Mouse (Mus musculus) ES-Bruce4 (cell line): Measurements from ENCODE around the gene Acacb. TPM values are rescaled to one million over a fixed set of nuclear protein-coding genes. Genes with fewer than 3 reads are reported as not detected.

Source experiments
- H3K27ac ChIP-seq: 2 replicates; pipeline ENCODE4 v1.5.1; 2012; ENCODE audit warnings: low read length, inconsistent platforms; ENCODE audit not compliant: insufficient read depth
- H3K27me3 ChIP-seq: 2 replicates; pipeline ENCODE4 v1.6.1; 2012; ENCODE audit warnings: mild to moderate bottlenecking, low read length, inconsistent platforms; ENCODE audit not compliant: control insufficient read depth, poor library complexity, insufficient read depth, severe bottlenecking
- H3K36me3 ChIP-seq: 2 replicates; pipeline ENCODE4 v1.6.1; 2012; ENCODE audit warnings: inconsistent platforms, mild to moderate bottlenecking, low read length, moderate library complexity; ENCODE audit not compliant: control insufficient read depth, poor library complexity, insufficient read depth, severe bottlenecking
- H3K4me1 ChIP-seq: one replicate; pipeline ENCODE4 v1.8.1; 2011; ENCODE audit warnings: low read length; ENCODE audit not compliant: control insufficient read depth, insufficient read depth
- H3K4me3 ChIP-seq: 2 replicates; pipeline ENCODE4 v1.5.1; 2011; ENCODE audit warnings: low read depth, mild to moderate bottlenecking, low read length
- H3K9ac ChIP-seq: 2 replicates; pipeline ENCODE4 v1.6.1; 2012; ENCODE audit warnings: low read depth, mild to moderate bottlenecking, inconsistent platforms; ENCODE audit not compliant: poor library complexity, severe bottlenecking
- H3K9me3 ChIP-seq: replicated peaks from 2 replicates; pipeline ENCODE4 v1.6.1; 2012; ENCODE audit warnings: mild to moderate bottlenecking, low read length, inconsistent platforms; ENCODE audit not compliant: control insufficient read depth, poor library complexity, insufficient read depth, severe bottlenecking
- CTCF ChIP-seq: IDR thresholded peaks from one replicate; pipeline ENCODE4 v1.8.1; 2011; ENCODE audit warnings: low read depth, low read length
- EP300 ChIP-seq: IDR thresholded peaks from 2 replicates; pipeline ENCODE4 v1.6.1; 2011; ENCODE audit warnings: low read depth, low read length; ENCODE audit not compliant: insufficient read depth
- POLR2A ChIP-seq: IDR thresholded peaks from one replicate; pipeline ENCODE4 v1.8.1; 2011; ENCODE audit warnings: low read length; ENCODE audit not compliant: insufficient read depth
- polyA plus RNA-seq: library from polyadenylated mRNA; stranded (reverse); fragments of >200 nt; gene quantifications from 2 replicates; pipeline ENCODE4 v1.2.4, GENCODE M21; 2011; ENCODE audit warnings: low read depth; ENCODE audit not compliant: missing spikeins, insufficient read depth, insufficient read length

Acacb gene
- polyA plus RNA-seq, 1 experiment = 9.3 TPM

DNA sequence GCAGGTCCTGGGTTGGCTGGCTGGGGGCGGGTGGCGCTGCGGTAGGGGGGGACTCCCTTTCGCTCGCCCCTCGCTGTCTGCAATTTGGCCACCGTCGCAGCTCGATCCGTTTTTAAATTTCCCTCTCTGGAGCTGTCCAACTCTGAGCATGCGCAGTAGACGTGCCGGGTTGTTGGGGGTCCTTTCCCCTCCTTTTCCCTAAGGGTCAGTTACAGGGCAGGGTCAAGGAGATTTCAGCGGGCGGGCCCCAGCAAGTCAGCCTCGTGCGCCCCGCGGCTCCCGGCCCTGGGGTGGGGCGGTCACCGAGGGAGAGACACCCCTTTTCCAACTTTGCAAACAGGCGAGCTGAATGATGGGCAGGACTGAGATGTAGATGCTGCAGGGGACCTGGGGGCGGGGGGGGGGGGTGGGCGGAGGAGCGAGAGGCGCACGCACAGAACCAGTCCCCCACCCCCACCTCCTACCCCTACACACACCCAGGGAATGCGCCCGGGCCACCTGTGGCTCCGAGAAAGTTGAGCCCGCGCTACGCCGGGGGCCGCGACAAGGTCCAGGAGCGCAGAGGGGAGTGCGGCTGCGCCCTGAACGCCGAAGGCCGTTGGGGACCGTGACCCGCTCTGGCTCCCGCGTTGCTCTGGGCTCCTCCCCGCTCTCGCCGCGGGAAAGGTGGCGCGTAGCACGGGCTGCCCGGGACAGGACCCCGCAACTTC, 127.5 kb downstream of the Acacb start, which contains the start of gene Foxn4:
Gene Foxn4 (minus strand): TSS at position 115 of the 710 bp plus-strand sequence.
- no peaks in the 10 kb centered on the region for H3K9me3 ChIP-seq
- no peaks in the 10 kb centered on the region for H3K36me3 ChIP-seq
- H3K4me3 ChIP-seq = peak within 1 kb of the TSS; percentile 48
- TF ChIP-seq EP300 (0 out of 2 replicates have a peak, but pooled peaks have one; percentile 6), CTCF (no peak)
- H3K27me3 ChIP-seq = peaks cover 2% of the 10 kb centered on the region
- peak within 1 kb of the TSS; percentile 45 for H3K9ac ChIP-seq
- H3K4me1 ChIP-seq = peaks cover 3% of the 10 kb centered on the region
- no peak within 1 kb of the TSS for H3K27ac ChIP-seq

DNA sequence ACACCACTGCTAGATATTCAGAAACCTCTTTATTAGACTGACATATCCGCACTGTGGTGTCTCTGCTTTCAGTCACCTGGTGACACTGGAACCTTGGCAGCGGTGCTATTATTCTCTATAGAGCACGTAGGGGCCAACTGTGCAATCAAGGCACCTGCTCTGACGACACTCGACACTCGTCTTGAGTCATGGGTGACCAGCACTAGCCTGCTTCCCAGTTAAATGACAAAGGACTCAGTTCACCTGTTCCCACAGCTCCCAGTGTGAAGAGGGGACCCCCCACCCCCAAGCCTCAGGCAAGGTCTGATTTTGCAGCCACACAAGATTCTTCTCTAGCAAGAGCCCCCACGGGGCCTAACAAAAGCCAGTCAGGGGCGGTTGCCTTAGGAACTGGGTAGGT, 129.0 kb downstream of the Acacb start:
- H3K36me3 ChIP-seq = no peaks in the 10 kb centered on the region
- H3K9ac ChIP-seq = no peak overlapping the region
- no peak overlapping the region for H3K4me3 ChIP-seq
- peaks cover 3% of the 10 kb centered on the region for H3K4me1 ChIP-seq
- no peak overlapping the region for H3K27ac ChIP-seq
- no peaks in the 10 kb centered on the region for H3K9me3 ChIP-seq
- peaks cover 2% of the 10 kb centered on the region for H3K27me3 ChIP-seq
- TF ChIP-seq POLR2A (no peak), EP300 (peak; percentile 74; the same call in 1 of the 2 replicates)

DNA sequence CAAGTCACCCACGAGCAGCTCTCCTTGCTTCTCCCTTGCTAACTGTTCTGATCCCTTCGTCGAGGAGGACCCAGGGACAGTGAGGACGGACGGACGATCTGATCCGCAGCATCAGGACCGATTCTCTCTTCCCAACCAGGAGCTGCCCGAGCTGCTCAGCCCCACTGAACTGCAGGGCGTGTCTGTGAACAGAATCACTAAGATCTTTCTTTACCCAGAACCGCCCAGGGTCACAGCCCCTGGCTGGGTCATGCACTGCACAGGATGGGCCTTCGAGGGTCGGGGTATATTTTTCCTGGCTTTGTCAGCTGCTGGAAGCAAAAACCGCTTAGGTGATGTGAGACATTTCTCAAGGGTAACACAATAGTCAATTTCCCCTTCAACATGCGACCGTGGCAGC, 129.7 kb downstream of the Acacb start:
- peaks cover 3% of the 10 kb centered on the region for H3K4me1 ChIP-seq
- H3K27ac ChIP-seq = no peak overlapping the region
- no peak overlapping the region for H3K9ac ChIP-seq
- H3K9me3 ChIP-seq = no peaks in the 10 kb centered on the region
- H3K4me3 ChIP-seq = no peak overlapping the region
- no peaks in the 10 kb centered on the region for H3K36me3 ChIP-seq
- TF ChIP-seq EP300 (no peak), POLR2A (no peak), CTCF (no peak)
- peaks cover 2% of the 10 kb centered on the region for H3K27me3 ChIP-seq

DNA sequence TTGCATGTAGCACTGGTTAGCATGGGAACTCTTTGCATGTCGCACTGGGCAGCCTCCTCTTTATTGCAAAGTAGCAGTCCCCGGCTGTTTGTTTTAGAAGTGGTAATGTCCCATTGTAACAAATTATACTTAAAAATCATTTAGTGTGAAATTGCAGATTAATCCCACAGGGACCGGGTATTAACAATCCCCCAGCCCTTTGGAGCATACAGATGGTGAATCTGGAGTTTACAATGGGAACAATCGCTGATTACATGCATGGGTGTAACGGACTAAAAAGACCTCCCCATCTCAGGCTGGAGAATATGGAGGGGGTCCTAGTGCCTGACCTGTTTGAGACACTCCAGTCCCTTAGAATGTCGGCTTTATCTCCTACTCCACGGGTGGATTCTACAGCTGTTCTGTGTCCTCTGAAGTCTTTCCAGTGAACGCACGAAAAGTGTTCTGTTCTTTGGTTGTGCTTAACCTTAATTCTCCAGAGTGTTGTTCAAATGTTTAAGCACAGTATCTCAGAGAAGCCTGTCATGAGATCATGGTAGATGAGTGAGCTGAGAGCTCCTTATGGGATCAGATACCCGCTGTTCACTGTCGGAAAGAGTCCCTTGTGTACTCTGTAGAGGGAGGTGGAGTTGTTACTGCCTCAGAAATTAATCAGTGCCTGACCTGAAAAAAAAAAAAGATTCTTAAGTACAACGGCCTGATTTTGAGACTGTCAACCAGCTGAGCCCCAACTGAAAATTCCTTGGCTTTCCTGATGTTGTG, 133.2 kb downstream of the Acacb start:
- peaks cover 3% of the 10 kb centered on the region for H3K4me1 ChIP-seq
- H3K27me3 ChIP-seq = no peaks in the 10 kb centered on the region
- no peaks in the 10 kb centered on the region for H3K9me3 ChIP-seq
- H3K36me3 ChIP-seq = no peaks in the 10 kb centered on the region
- no peak overlapping the region for H3K27ac ChIP-seq
- TF ChIP-seq EP300 (no peak), CTCF (no peak), POLR2A (no peak)
- H3K9ac ChIP-seq = no peak overlapping the region
- no peak overlapping the region for H3K4me3 ChIP-seq

DNA sequence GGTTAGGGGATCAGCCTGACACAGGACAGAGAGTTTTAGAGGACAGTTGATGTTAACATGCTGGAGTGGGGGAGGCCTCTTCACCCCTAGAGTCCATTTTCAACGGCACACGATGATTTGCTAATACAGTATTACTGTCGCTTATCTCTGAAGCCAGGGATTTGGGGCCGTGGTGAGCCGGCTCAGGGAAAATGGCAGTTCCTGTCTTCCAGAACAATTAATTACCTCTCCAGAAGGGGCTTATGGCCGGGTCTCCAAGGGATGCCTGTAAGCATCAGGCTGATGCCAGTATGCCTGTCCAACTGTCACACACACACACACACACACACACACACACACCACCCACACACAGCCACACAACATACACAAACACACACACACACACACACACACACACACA, 136.0 kb downstream of the Acacb start:
- H3K4me1 ChIP-seq = no peaks in the 10 kb centered on the region
- no peak for TF ChIP-seq EP300
- TF ChIP-seq CTCF = no peak
- TF ChIP-seq POLR2A = no peak
- H3K9ac ChIP-seq = no peak overlapping the region
- H3K36me3 ChIP-seq = no peaks in the 10 kb centered on the region
- H3K27ac ChIP-seq = no peak overlapping the region
- H3K9me3 ChIP-seq = no peaks in the 10 kb centered on the region
- no peak overlapping the region for H3K4me3 ChIP-seq
- H3K27me3 ChIP-seq = no peaks in the 10 kb centered on the region

DNA sequence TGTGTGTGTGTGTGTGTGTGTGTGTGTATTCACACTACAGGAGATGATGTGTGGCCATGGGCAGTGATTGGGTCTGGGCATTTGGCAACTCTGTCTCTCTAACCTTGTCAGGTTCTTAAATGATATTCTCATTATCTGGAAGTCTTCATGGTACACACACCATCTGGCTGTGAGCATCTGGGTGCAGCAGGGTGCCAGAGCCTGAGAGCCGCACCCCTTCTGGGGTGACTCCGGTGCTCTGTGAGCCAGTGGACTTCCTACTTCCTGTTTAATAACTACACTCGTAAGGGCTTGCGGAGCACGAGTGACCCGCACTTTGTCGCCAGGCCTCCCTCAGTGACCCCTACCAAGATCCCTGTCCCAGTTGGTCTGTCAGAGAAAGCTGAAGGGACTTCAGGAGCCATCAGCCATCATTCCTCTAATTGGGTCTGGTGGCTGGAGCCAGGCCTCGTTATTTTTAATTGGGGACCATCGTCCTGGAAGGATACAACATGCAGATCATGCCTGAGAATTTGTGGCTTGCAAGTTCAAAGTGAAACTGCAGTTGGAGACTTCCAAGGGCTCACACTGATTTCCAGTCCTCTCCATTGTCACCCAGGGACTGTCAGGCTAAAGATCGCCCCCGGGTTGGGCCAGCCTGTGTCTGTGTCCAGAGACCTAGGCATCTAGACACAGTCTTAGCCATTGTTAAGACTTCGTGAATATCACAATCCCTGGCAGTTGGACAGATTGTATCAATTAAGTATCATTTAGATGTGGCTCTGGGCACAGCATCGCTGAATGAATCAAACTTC, 138.5 kb downstream of the Acacb start:
- Histone ChIP-seq H3K27me3 (no peaks in the 10 kb centered on the region), H3K4me3 (no peak overlapping the region), H3K9ac (no peak overlapping the region), H3K9me3 (no peaks in the 10 kb centered on the region), H3K4me1 (no peaks in the 10 kb centered on the region), H3K27ac (no peak overlapping the region), H3K36me3 (no peaks in the 10 kb centered on the region)
- TF ChIP-seq CTCF = no peak
- no peak for TF ChIP-seq EP300
- TF ChIP-seq POLR2A = no peak
